ENCODE assay signal across 12 mouse cellular contexts in genomic region chr17:6640771-6641429, GRCm38 (mm10). TPM values are rescaled to one million over a fixed set of nuclear protein-coding genes. Genes with fewer than 3 reads are reported as not detected.
DNase-seq lines count a peak whose midpoint lies in the region; ATAC-seq and TF ChIP-seq lines count a peak whose summit lies in the region.
"Not testable (repeated sequence)": the region's sequence is repeated elsewhere in the genome, so short reads cannot be mapped to it uniquely, and the experiment has no call there.
"Had no signal": no experiment of that assay in that cellular context is flagged by ENCODE, and none has a peak within 500 bp of the region (broad histone marks: within the 10 kb centered on the region; RNA-seq: fewer than 3 reads in every experiment).

No protein-coding gene starts in this region.

- not testable (repeated sequence) for H3K4me1 ChIP-seq in heart, postnatal 0 days (ENCODE audit: control insufficient read depth, insufficient read depth); intestine, postnatal 0 days (replicated peaks; ENCODE audit: control insufficient read depth, insufficient read depth, low read length); limb, embryonic 13.5 days; lung, embryonic 16.5 days (replicated peaks; ENCODE audit: control insufficient read depth, insufficient read depth, low read length); stomach, postnatal 0 days (replicated peaks; ENCODE audit: control insufficient read depth, insufficient read depth)

- H3K27ac ChIP-seq in heart, postnatal 0 days (ENCODE audit: low read depth); intestine, postnatal 0 days (ENCODE audit: low read depth, low read length); limb, embryonic 13.5 days: not testable (repeated sequence)
- peak overlapping the region; percentile 75 for H3K27ac ChIP-seq in lung, embryonic 16.5 days (ENCODE audit: low read length)
- H3K27ac ChIP-seq in stomach, postnatal 0 days (replicated peaks) = 0 out of 2 replicates have a peak overlapping the region, but pooled peaks have one; percentile 13

- ATAC-seq in heart, postnatal 0 days (ENCODE audit: insufficient read depth, low read depth) = peak; percentile 67; the same call in 1 of the 2 replicates
- peak; percentile 73 for ATAC-seq in intestine, postnatal 0 days
- ATAC-seq in limb, embryonic 13.5 days (ENCODE audit: low FRiP score, low read depth) = peak; percentile 51; the same call in 1 of the 2 replicates
- ATAC-seq in lung, embryonic 16.5 days (ENCODE audit: low read depth) = peak; percentile 94
- peak; percentile 72 for ATAC-seq in megakaryocyte, adult 5-6 weeks (ENCODE audit: poor library complexity, severe bottlenecking)
- ATAC-seq in stomach, postnatal 0 days (ENCODE audit: low FRiP score, low TSS enrichment) = peak; percentile 95

- not testable (repeated sequence) for TF ChIP-seq CTCF in heart, postnatal 0 days (IDR thresholded peaks at IDR 0.05; ENCODE audit: low read depth); intestine, postnatal 0 days (IDR thresholded peaks at IDR 0.05; ENCODE audit: low read depth); stomach, postnatal 0 days (IDR thresholded peaks at IDR 0.05; ENCODE audit: low read depth)

- 73% methylated on average over 14 of the region's 14 CpGs for WGBS in heart, postnatal 0 days
- 59% methylated on average over 14 of the region's 14 CpGs for WGBS in intestine, postnatal 0 days
- whole genome bisulfite sequencing in limb, embryonic 13.5 days = 67% methylated on average over 14 of the region's 14 CpGs
- 48% methylated on average over 14 of the region's 14 CpGs for WGBS in lung, embryonic 16.5 days
- 55% methylated on average over 14 of the region's 14 CpGs for WGBS in stomach, postnatal 0 days

- H3K9ac ChIP-seq in heart, postnatal 0 days (replicated peaks; ENCODE audit: low read depth, low read length); intestine, postnatal 0 days (ENCODE audit: low read depth, low read length); limb, embryonic 13.5 days; lung, embryonic 16.5 days (ENCODE audit: low read length); stomach, postnatal 0 days (ENCODE audit: low read length): not testable (repeated sequence)

- H3K9me3 ChIP-seq in heart, postnatal 0 days (replicated peaks; ENCODE audit: control insufficient read depth, low read length); intestine, postnatal 0 days (ENCODE audit: control insufficient read depth); limb, embryonic 13.5 days; lung, embryonic 16.5 days (ENCODE audit: control insufficient read depth, low read length); stomach, postnatal 0 days (ENCODE audit: control insufficient read depth, low read length): not testable (repeated sequence)

- DNase-seq in ES-CJ7 (ENCODE audit: low read depth, low spot score) = peak; percentile 6
- peak; percentile 2 for DNase-seq in gastrocnemius, postnatal 25 days
- not testable (repeated sequence) for DNase-seq in heart, postnatal 0 days (ENCODE audit: low spot score)
- peak; percentile 84 for DNase-seq in stomach, postnatal 0 days (ENCODE audit: low spot score)

- not testable (repeated sequence) for TF ChIP-seq EP300 in heart, postnatal 0 days (IDR thresholded peaks at IDR 0.05; ENCODE audit: low read depth); stomach, postnatal 0 days (optimal IDR thresholded peaks at IDR 0.05)

- H3K27me3 ChIP-seq in heart, postnatal 0 days (ENCODE audit: control insufficient read depth, insufficient read depth, low read length); intestine, postnatal 0 days (replicated peaks; ENCODE audit: control insufficient read depth, insufficient read depth, low read length); limb, embryonic 13.5 days; lung, embryonic 16.5 days (ENCODE audit: control insufficient read depth, insufficient read depth, low read depth, low read length); stomach, postnatal 0 days (ENCODE audit: control insufficient read depth, insufficient read depth, low read length): not testable (repeated sequence)

- not testable (repeated sequence) for H3K36me3 ChIP-seq in heart, postnatal 0 days (replicated peaks; ENCODE audit: control insufficient read depth, insufficient read depth, low read length); intestine, postnatal 0 days (ENCODE audit: control insufficient read depth, insufficient read depth); limb, embryonic 13.5 days; lung, embryonic 16.5 days (ENCODE audit: control insufficient read depth, insufficient read depth, low read length); stomach, postnatal 0 days (ENCODE audit: control insufficient read depth, insufficient read depth, low read length)

- H3K4me3 ChIP-seq in heart, postnatal 0 days (ENCODE audit: low read depth, low read length); intestine, postnatal 0 days (ENCODE audit: low read depth, low read length); limb, embryonic 13.5 days; lung, embryonic 16.5 days (ENCODE audit: low read length); stomach, postnatal 0 days (ENCODE audit: low read depth, low read length): not testable (repeated sequence)

- not testable (repeated sequence) for H3K4me2 ChIP-seq in heart, postnatal 0 days (ENCODE audit: low read depth, low read length); intestine, postnatal 0 days (replicated peaks; ENCODE audit: low read depth); limb, embryonic 13.5 days (replicated peaks); lung, embryonic 16.5 days (ENCODE audit: low read depth, low read length); stomach, postnatal 0 days (replicated peaks; ENCODE audit: low read depth)

RNA-seq across cellular contexts. Expression of gene Dynlt1f, which starts 14.8 kb away (rescaled TPM):
- total RNA-seq in gastrocnemius, postnatal 25 days (2021) = 10 to 100 TPM; 49.0 to 51.0 TPM
- total RNA-seq in heart, postnatal 0 days (2014; rRNA removed; ENCODE audit: low replicate concordance) = 130 and 148 TPM in 2 replicates
- 213 TPM in 2 replicates for polyA plus RNA-seq in heart, postnatal 0 days (2015; fragmentation: Nextera tagmentation; extraction: Ambion mirVana)
- 234 and 240 TPM in 2 replicates for polyA plus RNA-seq in intestine, postnatal 0 days (2015; fragmentation: Nextera tagmentation; extraction: Ambion mirVana)
- 255 and 264 TPM in 2 replicates for polyA plus RNA-seq in limb, embryonic 13.5 days (2015; fragmentation: Nextera tagmentation; extraction: Ambion mirVana)
- polyA plus RNA-seq in lung, embryonic 16.5 days (2015; fragmentation: Nextera tagmentation; extraction: Ambion mirVana) = 258 and 269 TPM in 2 replicates
- total RNA-seq in megakaryocyte, adult 5-6 weeks (2015) = 173 and 193 TPM in 2 replicates
- total RNA-seq in megakaryocyte, adult 5-6 weeks (2017) = 134 and 140 TPM in 2 replicates
- polyA plus RNA-seq in stomach, postnatal 0 days (2015; fragmentation: Nextera tagmentation; extraction: Ambion mirVana) = 186 and 187 TPM in 2 replicates

RNA-seq across cellular contexts. Expression of gene Sytl3, which starts 18.0 kb away (rescaled TPM):
- under 1 TPM in 1 of 2 experiments, not detected in 1; 0.36 TPM for total RNA-seq in gastrocnemius, postnatal 25 days (2021)
- total RNA-seq in heart, postnatal 0 days (2014; rRNA removed; ENCODE audit: low replicate concordance) = 1.9 TPM in 1 of 2 replicates, not detected in the other
- 0.18 and 0.40 TPM in 2 replicates for polyA plus RNA-seq in heart, postnatal 0 days (2015; fragmentation: Nextera tagmentation; extraction: Ambion mirVana)
- polyA plus RNA-seq in intestine, postnatal 0 days (2015; fragmentation: Nextera tagmentation; extraction: Ambion mirVana) = 10.7 and 11.0 TPM in 2 replicates
- not detected in 2 replicates for polyA plus RNA-seq in limb, embryonic 13.5 days (2015; fragmentation: Nextera tagmentation; extraction: Ambion mirVana)
- 0.90 and 1.2 TPM in 2 replicates for polyA plus RNA-seq in lung, embryonic 16.5 days (2015; fragmentation: Nextera tagmentation; extraction: Ambion mirVana)
- 5.4 and 7.3 TPM in 2 replicates for total RNA-seq in megakaryocyte, adult 5-6 weeks (2015)
- total RNA-seq in megakaryocyte, adult 5-6 weeks (2017) = 5.7 and 7.4 TPM in 2 replicates
- polyA plus RNA-seq in stomach, postnatal 0 days (2015; fragmentation: Nextera tagmentation; extraction: Ambion mirVana) = 0.99 and 1.1 TPM in 2 replicates
- polyA plus RNA-seq: adrenal gland, adult 2 months; embryonic facial prominence, embryonic 10.5 days; limb, embryonic 10.5 days; liver, embryonic 12.5 days had no signal

RNA-seq across cellular contexts. Expression of gene Dynlt1c, which starts 39.4 kb away (rescaled TPM):
- total RNA-seq in gastrocnemius, postnatal 25 days (2021) = 1 to 10 TPM; 2.0 to 2.8 TPM
- total RNA-seq in heart, postnatal 0 days (2014; rRNA removed; ENCODE audit: low replicate concordance) = 2.1 and 4.9 TPM in 2 replicates
- polyA plus RNA-seq in heart, postnatal 0 days (2015; fragmentation: Nextera tagmentation; extraction: Ambion mirVana) = 16.5 and 17.8 TPM in 2 replicates
- 8.9 and 13.1 TPM in 2 replicates for polyA plus RNA-seq in intestine, postnatal 0 days (2015; fragmentation: Nextera tagmentation; extraction: Ambion mirVana)
- polyA plus RNA-seq in limb, embryonic 13.5 days (2015; fragmentation: Nextera tagmentation; extraction: Ambion mirVana) = 58.3 and 62.3 TPM in 2 replicates
- polyA plus RNA-seq in lung, embryonic 16.5 days (2015; fragmentation: Nextera tagmentation; extraction: Ambion mirVana) = 36.8 and 46.7 TPM in 2 replicates
- total RNA-seq in megakaryocyte, adult 5-6 weeks (2015) = 4.7 and 11.7 TPM in 2 replicates
- 5.7 and 10.4 TPM in 2 replicates for total RNA-seq in megakaryocyte, adult 5-6 weeks (2017)
- polyA plus RNA-seq in stomach, postnatal 0 days (2015; fragmentation: Nextera tagmentation; extraction: Ambion mirVana) = 12.6 and 15.5 TPM in 2 replicates
